Mouse (Mus musculus) gastrocnemius, adult 2 months (tissue): ENCODE measurements around the gene Shc3. TPM values are rescaled to one million over a fixed set of nuclear protein-coding genes. Genes with fewer than 3 reads are reported as not detected.

Experiments
- DNase-seq: peaks from one replicate; pipeline ENCODE4 v3.0.0; 2022
- H3K27ac ChIP-seq: fragments of 200-600 bp; 2 replicates; pipeline ENCODE4 v1.8.1; 2022; ENCODE audit warnings: mild to moderate bottlenecking
- H3K4me3 ChIP-seq: fragments of 200-600 bp; 2 replicates; pipeline ENCODE4 v1.8.1; 2022; ENCODE audit warnings: mild to moderate bottlenecking, moderate library complexity
- CTCF ChIP-seq: fragments of 200-600 bp; IDR thresholded peaks from 2 replicates; pipeline ENCODE4 v1.8.1; 2022; ENCODE audit warnings: antibody characterized with exemption, mild to moderate bottlenecking, moderate library complexity
- intact Hi-C: fragments of 180-260 bp; cut with DNase I; formaldehyde crosslinking; loops from one replicate; pipeline ENCODE4 v1.15.1; 2025
- total RNA-seq, 2 experiments: library from RNA; stranded (reverse); gene quantifications; 2 replicates each; pipeline ENCODE4 v1.2.3; 2021

Shc3 gene
- total RNA-seq, 2 experiments from 2014 or later: 0.59 to 1.4 TPM

DNA sequence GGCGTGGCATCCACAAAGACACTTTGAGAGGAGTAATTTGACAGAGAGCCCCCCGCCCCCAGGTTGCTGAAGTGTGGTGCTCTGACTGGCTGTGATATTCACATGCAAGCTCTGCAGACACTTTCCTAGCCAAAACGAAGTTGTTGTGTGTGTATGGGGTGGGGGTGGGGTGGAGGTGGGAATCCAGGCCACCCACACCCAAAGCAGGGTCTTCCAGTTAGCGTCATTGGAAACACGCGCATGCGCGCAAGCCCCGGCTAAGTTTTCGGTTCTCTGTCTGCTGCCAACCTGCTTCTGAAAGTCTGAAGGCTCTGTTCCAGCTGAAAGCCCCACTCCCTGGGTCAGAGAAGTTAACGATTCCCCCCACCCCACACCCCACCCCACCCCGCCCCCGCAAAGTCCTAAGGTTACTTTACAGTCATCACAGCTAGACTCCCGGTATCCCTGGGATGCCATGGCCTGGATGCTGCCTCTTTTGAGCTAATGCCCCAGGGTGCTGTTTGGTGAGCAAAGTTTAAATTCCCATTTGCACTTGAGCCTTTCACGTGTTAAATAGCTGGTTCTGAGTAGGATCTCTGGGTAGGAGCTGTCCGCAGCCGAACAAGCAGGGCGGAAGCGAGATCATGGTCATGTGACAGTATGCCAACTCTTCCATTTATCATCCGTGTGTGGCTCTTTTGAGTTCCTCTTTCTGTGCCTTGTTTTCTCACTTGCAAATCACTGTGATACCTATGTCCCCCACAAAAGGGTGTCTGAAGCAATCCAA is 168.3 kb downstream of the Shc3 start:
- H3K4me3 ChIP-seq: peak overlapping the region; percentile 58
- H3K27ac ChIP-seq: no peak overlapping the region
- intact Hi-C loops: no loop called here

DNA sequence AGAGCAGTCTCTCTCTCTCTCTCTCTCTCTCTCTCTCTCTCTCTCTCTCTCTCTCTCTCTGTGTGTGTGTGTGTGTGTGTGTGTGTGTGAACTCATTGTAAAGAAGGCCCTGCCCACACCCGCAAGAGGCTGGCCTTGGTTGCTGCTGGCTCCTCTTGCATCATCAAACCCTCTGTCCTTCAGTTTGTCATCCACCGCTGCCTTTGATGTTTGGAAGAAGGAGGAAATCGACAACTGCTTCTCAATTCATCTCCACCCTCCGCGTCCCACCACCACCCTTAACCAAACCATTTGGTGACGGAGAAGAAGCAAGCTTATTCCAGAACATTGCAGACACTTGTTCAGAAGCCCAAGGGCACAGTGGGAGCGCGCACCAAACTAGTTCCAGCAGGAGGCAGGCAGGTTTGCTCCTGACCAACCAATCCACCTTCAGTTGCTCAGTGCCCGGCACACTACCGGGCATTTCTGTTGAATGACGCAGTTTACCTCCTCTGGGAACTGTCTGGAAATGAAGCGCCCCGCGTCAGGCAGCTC is 169.0 kb downstream of the Shc3 start:
- Histone ChIP-seq H3K4me3 (peak overlapping the region; percentile 58), H3K27ac (no peak overlapping the region)
- DNase-seq: no peak
- intact Hi-C loops: no loop called here
- TF ChIP-seq CTCF: no peak

More for the DNA sequence above, 168.3 kb downstream of the Shc3 start:
- DNase-seq: no peak
- TF ChIP-seq CTCF: no peak

DNA sequence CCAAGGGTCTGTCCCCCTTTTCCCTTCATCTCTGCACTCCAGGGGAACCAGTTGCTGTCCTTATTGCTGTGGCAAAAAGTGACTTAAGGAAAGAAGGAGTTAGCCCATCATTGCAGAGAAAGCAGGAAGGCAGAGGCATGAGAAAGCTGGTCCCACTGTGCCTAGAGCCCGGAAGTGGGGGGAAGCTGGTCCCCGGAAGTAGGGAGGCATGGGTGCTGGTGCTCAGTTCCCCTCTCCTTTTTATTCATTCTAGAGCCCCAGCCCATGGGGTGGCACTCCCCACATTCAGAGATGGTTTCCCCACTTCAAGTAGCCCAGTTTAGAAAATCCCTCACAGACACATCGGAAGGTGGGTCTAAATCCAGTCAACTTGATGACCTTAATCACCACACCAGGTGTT is 169.7 kb downstream of the Shc3 start:
- Histone ChIP-seq H3K4me3 (no peak overlapping the region), H3K27ac (no peak overlapping the region)
- no peak for TF ChIP-seq CTCF
- DNase-seq: no peak
- intact Hi-C loops: no loop called here

DNA sequence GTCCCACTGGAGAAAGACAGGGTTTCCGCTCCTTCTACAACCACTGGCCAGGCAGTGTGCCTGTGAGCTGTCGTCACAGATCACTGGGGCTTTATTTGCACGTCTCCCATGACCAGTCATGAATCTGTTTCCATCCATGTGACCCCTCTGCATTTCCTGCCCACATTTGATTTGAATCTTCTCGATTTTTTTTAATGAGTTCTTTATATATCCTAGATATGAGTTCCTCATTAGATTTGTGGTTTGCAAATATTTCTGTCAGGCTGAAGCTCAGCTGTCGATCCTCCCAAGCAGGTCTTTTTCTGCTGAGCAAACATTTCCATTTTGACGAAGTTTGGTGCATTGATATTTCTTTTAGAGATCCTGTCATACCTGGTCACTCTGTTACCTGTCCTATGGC is 171.4 kb downstream of the Shc3 start:
- H3K27ac ChIP-seq: no peak overlapping the region
- TF ChIP-seq CTCF: no peak
- no peak overlapping the region for H3K4me3 ChIP-seq

DNA sequence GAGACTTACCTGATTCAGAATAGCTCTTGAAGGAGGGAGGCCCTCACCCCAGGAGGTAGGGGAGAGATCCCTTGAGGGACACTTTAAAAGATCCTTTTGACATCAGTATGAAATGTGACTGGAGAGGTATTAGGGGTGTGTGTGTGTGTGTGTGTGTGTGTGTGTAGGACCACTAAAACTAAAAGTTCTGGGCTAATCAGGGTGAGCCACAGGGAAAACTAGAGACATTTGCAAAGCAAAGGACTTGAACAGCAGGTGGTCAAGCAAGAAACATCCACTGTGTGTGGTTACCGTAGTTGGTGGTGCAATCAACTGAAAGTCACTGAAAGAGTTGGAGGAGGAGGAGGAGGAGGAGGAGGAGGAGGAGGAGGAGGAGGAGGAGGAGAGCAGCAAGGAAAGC is 177.0 kb downstream of the Shc3 start:
- no peak overlapping the region for H3K27ac ChIP-seq
- DNase-seq: no peak
- no peak for TF ChIP-seq CTCF
- H3K4me3 ChIP-seq: no peak overlapping the region
- intact Hi-C loops: no loop called here

More for the DNA sequence above, 171.4 kb downstream of the Shc3 start:
- intact Hi-C loops: no loop called here
- no peak for DNase-seq

DNA sequence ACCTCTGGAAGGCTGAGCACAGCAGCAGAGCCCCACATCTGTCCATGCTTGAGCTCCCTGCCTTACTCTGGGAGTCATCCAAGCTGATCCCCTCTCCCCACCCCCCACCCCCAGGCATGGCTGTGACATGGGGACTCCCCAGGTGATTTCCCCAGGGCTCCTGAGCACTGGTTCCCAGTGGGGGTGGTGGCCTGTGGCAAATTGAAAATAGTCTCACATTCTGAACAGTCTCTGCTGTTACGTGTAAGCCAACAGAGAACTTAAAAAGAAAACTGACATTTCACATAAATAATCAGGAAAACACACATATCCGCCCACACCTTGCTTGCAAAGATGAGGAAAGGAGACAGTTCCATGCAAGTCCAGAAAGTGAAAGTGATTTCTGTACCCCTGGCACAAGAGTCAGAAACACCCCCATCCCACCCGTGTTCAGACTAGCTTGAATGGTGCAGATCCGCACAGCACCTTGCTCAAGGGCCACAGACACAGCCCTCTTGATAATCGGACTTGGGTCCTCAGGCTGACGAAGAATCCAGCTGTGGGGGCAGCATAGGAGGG is 177.8 kb downstream of the Shc3 start:
- intact Hi-C loops: no loop called here
- no peak for TF ChIP-seq CTCF

DNA sequence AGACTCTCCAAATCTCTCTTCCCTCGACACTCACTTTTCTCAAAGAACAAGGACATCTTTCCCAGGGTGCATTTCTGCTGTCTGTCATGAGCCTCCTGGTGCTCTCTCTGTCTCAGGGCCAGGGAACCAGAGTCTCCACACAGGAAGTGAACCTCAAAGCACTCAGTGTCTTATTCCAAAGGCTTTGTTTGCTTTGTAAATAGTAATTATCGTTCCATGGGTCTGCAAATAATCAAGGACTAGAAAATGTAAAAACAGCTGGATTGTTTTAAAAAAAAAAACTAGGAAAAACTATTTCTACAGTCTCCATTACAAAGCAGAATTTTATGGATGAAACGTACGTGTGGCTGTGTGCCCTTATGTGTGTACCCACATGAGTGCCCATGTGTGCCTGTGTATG is 178.8 kb downstream of the Shc3 start:
- DNase-seq: no peak
- no peak overlapping the region for H3K27ac ChIP-seq
- no peak for TF ChIP-seq CTCF
- intact Hi-C loops: no loop called here
- H3K4me3 ChIP-seq: no peak overlapping the region

More for the DNA sequence above, 177.8 kb downstream of the Shc3 start:
- no peak for DNase-seq
- Histone ChIP-seq H3K27ac (no peak overlapping the region), H3K4me3 (no peak overlapping the region)

DNA sequence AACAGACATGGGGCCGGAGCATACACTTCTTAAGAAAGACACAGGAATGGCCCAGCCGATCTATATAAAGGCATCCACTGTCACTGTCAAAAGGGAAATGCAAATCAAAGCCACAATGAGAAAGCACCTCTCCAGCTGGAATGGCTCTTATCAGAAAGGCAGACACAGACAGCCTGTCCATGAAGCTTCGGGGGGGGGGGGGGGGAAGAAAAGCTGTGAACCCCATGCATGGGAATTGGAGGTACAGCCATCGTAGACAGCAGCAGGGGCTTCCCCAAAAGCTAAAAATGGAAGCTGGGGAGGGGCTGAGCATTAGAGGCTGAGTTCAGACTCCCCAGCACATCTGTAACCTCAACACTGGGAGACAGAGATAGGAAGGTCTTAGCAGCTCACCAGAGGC is 181.3 kb downstream of the Shc3 start:
- Histone ChIP-seq H3K27ac (no peak overlapping the region), H3K4me3 (no peak overlapping the region)
- no peak for TF ChIP-seq CTCF
- no peak for DNase-seq
- intact Hi-C loops: no loop called here

DNA sequence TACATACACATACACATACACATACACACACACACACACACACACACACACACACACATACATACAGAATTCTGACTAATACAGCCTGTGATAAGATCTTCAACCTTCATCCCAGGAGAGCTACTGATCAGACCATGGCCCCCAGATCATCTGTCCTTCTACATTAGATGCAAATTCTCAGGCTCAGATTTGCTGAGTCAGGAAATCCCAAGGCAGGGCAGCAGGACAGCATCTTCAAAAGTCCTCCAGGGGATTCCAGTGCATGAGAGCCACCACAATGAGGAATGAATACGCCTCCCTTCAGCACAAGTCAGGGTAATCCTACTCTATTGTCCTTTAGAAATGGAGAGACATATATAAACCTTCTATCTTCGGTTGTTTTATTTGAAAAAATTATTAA is 184.3 kb downstream of the Shc3 start:
- DNase-seq: no peak
- no peak overlapping the region for H3K27ac ChIP-seq
- H3K4me3 ChIP-seq: no peak overlapping the region
- intact Hi-C loops: no loop called here
- TF ChIP-seq CTCF: no peak

DNA sequence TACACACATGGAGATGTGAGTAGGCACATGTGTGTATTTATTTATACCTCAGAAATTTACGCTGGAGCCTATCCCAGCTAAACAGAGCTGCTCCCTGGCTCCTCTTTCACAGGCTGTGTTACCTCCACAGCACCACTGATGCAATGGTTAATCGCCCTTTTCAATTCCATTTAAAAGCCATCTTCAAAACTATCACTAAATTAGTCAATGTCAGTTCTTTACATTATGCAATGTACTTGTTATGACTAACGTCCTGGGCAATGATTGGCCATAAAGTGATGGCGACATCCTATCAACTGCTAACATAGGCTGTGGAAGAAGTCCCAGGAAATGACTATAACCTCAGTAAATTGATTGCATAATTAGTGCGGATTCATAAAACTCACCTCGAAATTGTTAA is 187.7 kb downstream of the Shc3 start:
- TF ChIP-seq CTCF: no peak
- DNase-seq: no peak

More for the DNA sequence above, 187.7 kb downstream of the Shc3 start:
- Histone ChIP-seq H3K4me3 (no peak overlapping the region), H3K27ac (no peak overlapping the region)
- intact Hi-C loops: no loop called here

Other genes starting within 250 kb of the Shc3 start
- gene S1pr3, start 160.8 kb downstream of the Shc3 start, total RNA-seq: 1 to 10 TPM; 3.3 to 4.4 TPM
- gene Cks2, start 75.8 kb upstream of the Shc3 start, total RNA-seq: not detected
- gene Secisbp2, start 82.3 kb upstream of the Shc3 start, total RNA-seq: 10 to 100 TPM; 11.1 to 11.7 TPM
- gene Sema4d, start 224.3 kb upstream of the Shc3 start, total RNA-seq: 100 to 1,000 TPM; 110 to 132 TPM